Mouse (Mus musculus) spleen, postnatal 10 days (tissue): ENCODE results near the gene Setd6.

Source experiments
- DNase-seq, 2 experiments: peaks; one replicate each; pipeline ENCODE4 v3.0.0; 2021 to 2022; ENCODE audit warnings: low spot score in 2 of 2

Gene Setd6

GRCm38 (mm10) chr8:95715676-95716531, at the start of gene Setd6:
Gene Setd6, plus strand, starts transcription at chr8:95715881.
- peak; percentile 80 to 89 for DNase-seq

- DNase-seq, result no peak
These were observed 47.3 kb upstream of the Setd6 start for GRCm38 (mm10) chr8:95668163-95668958.

- DNase-seq, result no peak
These were observed 45.7 kb upstream of the Setd6 start for GRCm38 (mm10) chr8:95669967-95670366.

GRCm38 (mm10) chr8:95671861-95672260, 43.8 kb upstream of the Setd6 start:
- DNase-seq, result no peak

- no peak for DNase-seq
These were observed 42.9 kb upstream of the Setd6 start for GRCm38 (mm10) chr8:95672811-95673210.

GRCm38 (mm10) chr8:95676631-95677030, 39.0 kb upstream of the Setd6 start, which contains the start of gene Ndrg4:
Gene Ndrg4, plus strand, starts transcription at chr8:95676980.
- DNase-seq, result no peak

GRCm38 (mm10) chr8:95677591-95678023, 38.1 kb upstream of the Setd6 start:
- no peak for DNase-seq

GRCm38 (mm10) chr8:95678024-95678611, 37.6 kb upstream of the Setd6 start:
- peak in 1 of 2 experiments; percentile 21 for DNase-seq

GRCm38 (mm10) chr8:95688073-95688672, 27.5 kb upstream of the Setd6 start:
- DNase-seq, result no peak

- DNase-seq, result peak in 1 of 2 experiments; percentile 23
These were observed 24.6 kb upstream of the Setd6 start for GRCm38 (mm10) chr8:95690929-95691541.

GRCm38 (mm10) chr8:95694631-95695030, 21.1 kb upstream of the Setd6 start:
- no peak for DNase-seq

GRCm38 (mm10) chr8:95696661-95697060, 19.0 kb upstream of the Setd6 start:
- no peak for DNase-seq

- peak; percentile 69 to 83 for DNase-seq
These were observed 18.6 kb upstream of the Setd6 start for GRCm38 (mm10) chr8:95697128-95697527.

GRCm38 (mm10) chr8:95698179-95698578, 17.5 kb upstream of the Setd6 start:
- DNase-seq, result no peak

- no peak for DNase-seq
These were observed 15.4 kb upstream of the Setd6 start for GRCm38 (mm10) chr8:95700282-95700681.

- DNase-seq, result no peak
These were observed 13.9 kb upstream of the Setd6 start for GRCm38 (mm10) chr8:95701809-95702208.

GRCm38 (mm10) chr8:95702480-95703446, 12.9 kb upstream of the Setd6 start:
- DNase-seq, result peak in 1 of 2 experiments; percentile 66

GRCm38 (mm10) chr8:95703461-95704260, 12.0 kb upstream of the Setd6 start:
- no peak for DNase-seq

GRCm38 (mm10) chr8:95704538-95704937, 11.1 kb upstream of the Setd6 start:
- DNase-seq, result no peak
